Mouse (Mus musculus) spleen, adult 2 months (tissue): ENCODE results near the gene Cnnm1. TPM values are rescaled to one million over a fixed set of nuclear protein-coding genes. Genes with fewer than 3 reads are reported as not detected.

ENCODE experiments used
- DNase-seq, 2 experiments: peaks; one replicate each; pipeline versions ENCODE4 v3.0.0 to v3.0.0-alpha.2; 2012 to 2021; ENCODE audit warnings: low spot score in 2 of 2, low read depth in 1 of 2
- H3K27ac ChIP-seq: fragments of 200-500 bp; 2 replicates; pipeline ENCODE4 v1.5.1; 2012; ENCODE audit warnings: low read length, inconsistent platforms; ENCODE audit not compliant: insufficient read depth
- H3K27me3 ChIP-seq: fragments of 200-500 bp; 2 replicates; pipeline ENCODE4 v1.6.1; 2012; ENCODE audit warnings: mild to moderate bottlenecking, moderate library complexity, low read length, inconsistent platforms; ENCODE audit not compliant: control insufficient read depth, insufficient read depth
- H3K36me3 ChIP-seq: fragments of 200-500 bp; 2 replicates; pipeline ENCODE4 v1.6.1; 2012; ENCODE audit warnings: mild to moderate bottlenecking, low read length, inconsistent platforms; ENCODE audit not compliant: control insufficient read depth, insufficient read depth
- H3K4me1 ChIP-seq: fragments of 200-500 bp; 2 replicates; pipeline ENCODE4 v1.6.1; 2011; ENCODE audit warnings: inconsistent platforms; ENCODE audit not compliant: control insufficient read depth, insufficient read depth, insufficient read length
- H3K4me3 ChIP-seq: fragments of 200-500 bp; 2 replicates; pipeline ENCODE4 v1.5.1; 2011; ENCODE audit warnings: mild to moderate bottlenecking, inconsistent platforms; ENCODE audit not compliant: insufficient read depth, insufficient read length; ENCODE audit errors: extremely low read depth
- CTCF ChIP-seq: fragments of 200-500 bp; IDR thresholded peaks from 2 replicates; pipeline ENCODE4 v1.5.1; 2011; ENCODE audit warnings: mild to moderate bottlenecking, inconsistent platforms; ENCODE audit not compliant: insufficient read depth, insufficient read length, insufficient replicate concordance; ENCODE audit errors: extremely low read depth
- POLR2A ChIP-seq: fragments of 200-500 bp; IDR thresholded peaks from 2 replicates; pipeline ENCODE4 v1.6.1; 2011; ENCODE audit warnings: low read depth, low read length, inconsistent platforms
- WGBS: fragments of 180-500 bp; shearing (Covaris S2); methylation state at CpG from one replicate; pipeline ENCODE4 v1.1.7; 2018; 5-methylcytosine and 5-hydroxymethylcytosine counted together
- polyA plus RNA-seq: library from polyadenylated mRNA; depleted of rRNA; stranded (reverse); fragments of >200 nt; gene quantifications from 2 replicates; pipeline ENCODE4 v1.2.3, GENCODE M21; 2012

The Cnnm1 gene
- polyA plus RNA-seq, 1 experiment: 0.06 TPM

DNA sequence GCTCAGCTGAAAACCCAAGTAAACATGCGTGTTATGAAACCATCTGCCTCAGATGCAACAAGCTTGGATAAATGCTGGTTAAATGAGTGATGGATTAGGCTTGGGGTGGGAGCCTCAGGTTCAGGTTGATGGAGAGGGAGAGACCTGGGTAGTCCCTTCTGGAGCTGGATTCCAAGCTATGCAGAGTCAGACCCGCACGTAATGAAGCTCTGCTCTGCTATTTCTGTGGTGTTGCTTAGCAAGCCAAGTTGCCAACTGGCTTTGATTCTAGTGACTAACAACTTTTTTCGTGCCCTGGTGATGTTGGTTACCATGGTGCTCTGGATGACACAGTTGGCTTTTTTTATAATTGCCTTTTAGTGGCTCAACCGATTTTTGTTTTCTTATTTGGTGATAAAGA, 11.9 kb downstream of the Cnnm1 start:
- Histone ChIP-seq H3K27ac (no peak overlapping the region), H3K36me3 (no peaks in the 10 kb centered on the region), H3K27me3 (no peaks in the 10 kb centered on the region), H3K4me3 (no peak overlapping the region), H3K4me1 (no peaks in the 10 kb centered on the region)
- no peak for TF ChIP-seq CTCF
- TF ChIP-seq POLR2A: no peak
- no peak for DNase-seq
- WGBS: 86% methylated on average over 5 of the region's 5 CpGs

DNA sequence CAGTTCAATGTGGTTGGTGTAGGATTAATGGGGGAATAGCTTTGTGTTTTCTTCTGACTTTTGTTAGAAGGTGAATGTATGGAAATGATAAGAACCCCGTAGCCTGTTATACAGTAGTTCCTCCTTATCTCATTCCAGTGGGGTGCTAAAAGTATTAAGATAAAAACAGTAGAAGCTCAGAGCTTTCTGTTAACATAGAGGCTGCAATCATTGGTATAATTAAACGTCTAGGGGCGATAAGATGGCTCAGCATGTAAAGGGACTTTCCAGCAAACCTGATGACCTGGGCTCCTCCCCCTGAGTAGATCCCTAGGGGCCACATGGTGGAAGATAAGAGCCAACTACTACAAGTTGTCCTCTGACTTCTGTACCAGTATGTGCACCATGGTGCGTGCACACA, 12.8 kb downstream of the Cnnm1 start:
- Histone ChIP-seq H3K4me1 (no peaks in the 10 kb centered on the region), H3K27ac (no peak overlapping the region), H3K27me3 (no peaks in the 10 kb centered on the region), H3K4me3 (no peak overlapping the region), H3K36me3 (no peaks in the 10 kb centered on the region)
- no peak for TF ChIP-seq POLR2A
- TF ChIP-seq CTCF: no peak
- DNase-seq: no peak
- 79% methylated on average over 4 of the region's 4 CpGs for WGBS

DNA sequence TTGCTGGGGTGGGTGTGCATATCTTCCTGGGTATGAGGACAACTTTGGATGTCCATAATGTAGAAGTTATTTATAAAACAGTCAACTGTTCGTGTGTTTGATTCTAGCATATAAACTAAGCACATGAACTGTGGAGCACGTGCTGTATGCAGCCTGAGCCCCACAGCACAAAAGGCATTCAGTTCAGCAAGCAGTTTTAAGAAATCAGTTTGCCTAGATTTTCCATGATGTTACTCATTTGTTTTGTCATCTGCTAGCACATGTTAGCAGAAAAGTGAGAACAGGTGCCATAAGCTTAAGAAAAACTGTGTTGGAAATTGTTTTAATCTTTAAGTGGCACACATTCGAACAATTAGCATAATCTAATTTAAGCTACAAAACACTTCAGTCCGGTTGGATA, 19.7 kb downstream of the Cnnm1 start:
- no peak for DNase-seq
- H3K36me3 ChIP-seq: no peaks in the 10 kb centered on the region
- no peaks in the 10 kb centered on the region for H3K4me1 ChIP-seq
- TF ChIP-seq POLR2A (no peak), CTCF (no peak)
- no peak overlapping the region for H3K4me3 ChIP-seq
- no peak overlapping the region for H3K27ac ChIP-seq
- WGBS: 62% methylated on average over 4 of the region's 4 CpGs
- no peaks in the 10 kb centered on the region for H3K27me3 ChIP-seq

GRCm38 (mm10) chr19:43460481-43460880, 20.2 kb downstream of the Cnnm1 start:
- no peaks in the 10 kb centered on the region for H3K27me3 ChIP-seq
- TF ChIP-seq CTCF (no peak), POLR2A (no peak)
- no peak overlapping the region for H3K4me3 ChIP-seq
- no peaks in the 10 kb centered on the region for H3K4me1 ChIP-seq
- no peaks in the 10 kb centered on the region for H3K36me3 ChIP-seq
- 93% methylated on average over 12 of the region's 12 CpGs for WGBS
- no peak for DNase-seq
- H3K27ac ChIP-seq: no peak overlapping the region

- DNase-seq: no peak
- 93% methylated on average over 3 of the region's 3 CpGs for WGBS
- H3K27ac ChIP-seq: no peak overlapping the region
- H3K4me3 ChIP-seq: no peak overlapping the region
- H3K27me3 ChIP-seq: no peaks in the 10 kb centered on the region
- H3K4me1 ChIP-seq: no peaks in the 10 kb centered on the region
- TF ChIP-seq CTCF (no peak), POLR2A (no peak)
- H3K36me3 ChIP-seq: no peaks in the 10 kb centered on the region
Measured at GRCm38 (mm10) chr19:43462141-43462540, 21.9 kb downstream of the Cnnm1 start.

DNA sequence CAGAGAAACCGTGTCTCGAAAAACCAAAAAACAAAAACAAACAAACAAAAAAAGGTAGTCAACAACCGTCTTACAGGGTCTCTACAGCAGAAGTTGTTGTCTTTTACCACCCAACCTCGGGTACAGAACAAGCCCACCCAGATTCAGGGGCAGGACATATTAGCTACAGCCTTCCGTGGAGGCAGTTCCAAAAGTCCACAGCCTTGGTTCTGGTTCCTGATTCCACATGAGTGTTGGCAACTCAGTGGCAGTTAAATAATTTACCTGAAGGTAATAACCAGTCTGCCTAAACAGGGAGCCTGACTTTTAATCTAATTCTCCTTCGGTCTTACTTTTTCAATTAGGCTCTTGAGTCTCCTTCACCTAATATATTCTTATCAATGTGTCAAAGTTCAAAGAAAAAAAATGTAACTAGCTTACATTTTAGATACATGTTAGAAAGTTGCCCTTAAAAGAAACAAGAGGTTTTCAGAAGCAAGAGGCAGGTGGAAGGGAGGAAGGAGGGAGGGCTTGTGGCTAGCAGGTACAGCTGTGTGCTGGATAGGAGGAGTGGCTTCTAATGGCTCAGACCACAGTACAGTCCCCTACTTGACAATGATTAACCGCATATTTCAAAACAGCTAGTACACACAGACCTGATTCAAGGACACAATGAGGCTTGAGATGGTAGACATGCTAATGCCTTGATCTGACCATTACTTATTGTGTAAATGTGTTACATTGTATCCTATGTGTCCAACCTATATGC, 23.5 kb downstream of the Cnnm1 start:
- Histone ChIP-seq H3K27me3 (no peaks in the 10 kb centered on the region), H3K36me3 (no peaks in the 10 kb centered on the region), H3K27ac (no peak overlapping the region), H3K4me3 (no peak overlapping the region), H3K4me1 (no peaks in the 10 kb centered on the region)
- 86% methylated on average over 7 of the region's 7 CpGs for WGBS
- TF ChIP-seq POLR2A: no peak
- TF ChIP-seq CTCF: no peak
- DNase-seq: no peak

- Histone ChIP-seq H3K27ac (no peak overlapping the region), H3K4me1 (no peaks in the 10 kb centered on the region), H3K27me3 (no peaks in the 10 kb centered on the region), H3K4me3 (no peak overlapping the region), H3K36me3 (no peaks in the 10 kb centered on the region)
- whole genome bisulfite sequencing: 86% methylated on average over 3 of the region's 3 CpGs
- no peak for DNase-seq
- no peak for TF ChIP-seq CTCF
- no peak for TF ChIP-seq POLR2A
Measured at GRCm38 (mm10) chr19:43464294-43464687, 24.1 kb downstream of the Cnnm1 start.
